Mouse (Mus musculus): Measurements from ENCODE around the gene Usp20. TPM values are rescaled to one million over a fixed set of nuclear protein-coding genes. Genes with fewer than 3 reads are reported as not detected.
A peak's percentile ranks its signal among the peaks of the same experiment; 100 is the strongest.

Usp20 gene
- total and polyA plus RNA-seq, 3 experiments: 3.4 to 13.8 (median 12.0) TPM

GRCm38 (mm10) chr2:31023940-31024339 is 41.9 kb downstream of the Usp20 start:
- Histone ChIP-seq H3K79me2 (replicated peaks; ENCODE audit: control insufficient read depth, extremely low read depth, insufficient read depth, poor library complexity, severe bottlenecking) (no peaks in the 10 kb centered on the region), H3K9ac (ENCODE audit: insufficient read depth, low read depth) (no peak overlapping the region), H3K4me2 (ENCODE audit: insufficient read depth, low read depth, poor library complexity, severe bottlenecking) (no peak overlapping the region), H3K27me3 (replicated peaks) (no peaks in the 10 kb centered on the region), H3K4me3 (replicated peaks in 1 of 3; ENCODE audit: low read depth in 2 of 3, low read length in 2 of 3, poor library complexity in 1 of 3) (no peak overlapping the region), H3K36me3 (replicated peaks in 1 of 2; ENCODE audit: control insufficient read depth in 1 of 2, insufficient read depth in 1 of 2, low read length in 1 of 2) (peaks cover 50 to 82% of the 10 kb centered on the region in 2 experiments), H3K4me1 (ENCODE audit: control insufficient read depth in 1 of 2, insufficient read depth in 2 of 2) (peaks cover 13 to 47% of the 10 kb centered on the region in 2 experiments; a peak in 3 of 4 replicates), H3K9me3 (replicated peaks; ENCODE audit: low read length) (no peaks in the 10 kb centered on the region), H3K27ac (ENCODE audit: insufficient read depth, low read depth) (no peak overlapping the region)
- dilution Hi-C loops (cut with MboI; ENCODE audit: extremely low pct_ligation_motif_present, extremely low pct_unique_long_range_greater_than_20kb, low sequenced_read_pairs): no loop called here
- in situ Hi-C loops (cut with MboI; ENCODE audit: low pct_ligation_motif_present, low pct_unique_long_range_greater_than_20kb, low sequenced_read_pairs): loop anchor here (10.0 to 25.0 kb wide), 2 partner anchors 121 to 263 kb away; partner anchors contain the start of gene Fnbp1
- TF ChIP-seq NRF1 (IDR thresholded peaks at IDR 0.05; ENCODE audit: low read depth, low read length): no peak
- no peak for TF ChIP-seq CHD2 (IDR thresholded peaks at IDR 0.05; ENCODE audit: low read length)
- TF ChIP-seq SIN3A (IDR thresholded peaks at IDR 0.05; ENCODE audit: low read length): no peak
- TF ChIP-seq NELFE (IDR thresholded peaks at IDR 0.05; ENCODE audit: low read depth, low read length): no peak
- TF ChIP-seq EP300 (IDR thresholded peaks at IDR 0.05; ENCODE audit: low read length): no peak
- no peak for TF ChIP-seq JUN (IDR thresholded peaks at IDR 0.05; ENCODE audit: insufficient read depth, low read depth, low read length)
- TF ChIP-seq USF2 (conservative IDR thresholded peaks at IDR 0.05; ENCODE audit: low read depth, low read length): no peak
- TF ChIP-seq GABPA (IDR thresholded peaks at IDR 0.05; ENCODE audit: insufficient replicate concordance, low read depth, low read length): no peak
- no peak; the same call in 1 of the 2 replicates for TF ChIP-seq POLR2A (IDR thresholded peaks at IDR 0.05; ENCODE audit: low read depth, low read length)
- no peak for TF ChIP-seq MAFK (IDR thresholded peaks at IDR 0.05; ENCODE audit: insufficient replicate concordance, low read length)
- TF ChIP-seq SMC3 (IDR thresholded peaks at IDR 0.05; ENCODE audit: low read depth, low read length): no peak
- TF ChIP-seq POLR2AphosphoS2 (IDR thresholded peaks at IDR 0.05; ENCODE audit: low read depth, low read length): no peak
- no peak for DNase-seq (ENCODE audit: extremely low read depth)

DNA sequence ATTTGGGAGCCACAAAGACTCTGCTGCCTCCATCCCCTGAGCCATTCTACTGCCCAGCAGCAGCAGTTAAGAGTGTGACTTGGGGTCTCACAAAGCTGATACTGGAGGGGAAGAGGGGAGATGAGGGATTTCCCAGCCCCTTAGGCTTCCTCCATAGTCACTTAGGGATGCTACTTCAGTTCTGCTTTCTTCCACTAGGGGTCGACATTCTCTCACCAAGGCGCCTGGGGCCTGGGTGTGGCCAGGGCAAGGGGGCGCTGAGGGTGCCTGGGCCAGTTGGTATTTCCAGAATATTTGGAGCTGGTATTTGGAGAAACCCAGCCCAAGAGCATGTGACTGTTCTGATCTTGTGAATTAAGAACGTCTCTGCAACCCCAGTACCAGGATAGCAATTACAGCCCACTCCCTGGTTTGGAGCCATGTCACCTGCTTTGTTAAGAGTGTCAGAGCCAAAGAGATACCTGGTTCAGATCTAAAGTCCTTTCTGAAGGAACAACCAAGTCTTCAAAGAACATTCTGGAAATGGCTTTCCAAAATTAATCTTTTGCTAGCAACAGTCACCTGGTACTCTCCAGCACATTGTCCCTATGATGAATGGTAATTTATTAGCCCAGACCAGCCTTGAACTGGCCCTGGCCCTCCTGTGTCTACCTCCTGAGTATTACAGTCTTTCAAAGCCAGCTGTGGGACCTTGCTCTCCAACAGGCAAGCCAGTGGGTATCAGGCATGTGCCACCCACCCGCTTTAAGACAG is 42.7 kb downstream of the Usp20 start:
- no peak overlapping the region for H3K4me2 ChIP-seq (ENCODE audit: insufficient read depth, low read depth, poor library complexity, severe bottlenecking)
- H3K9me3 ChIP-seq (replicated peaks; ENCODE audit: low read length): no peaks in the 10 kb centered on the region
- H3K27me3 ChIP-seq (replicated peaks): no peaks in the 10 kb centered on the region
- H3K27ac ChIP-seq (ENCODE audit: insufficient read depth, low read depth): peak overlapping the region; percentile 46
- peaks cover 47 to 80% of the 10 kb centered on the region in 2 experiments for H3K36me3 ChIP-seq (replicated peaks in 1 of 2; ENCODE audit: control insufficient read depth in 1 of 2, insufficient read depth in 1 of 2, low read length in 1 of 2)
- H3K4me3 ChIP-seq (replicated peaks in 1 of 3; ENCODE audit: low read depth in 2 of 3, low read length in 2 of 3, poor library complexity in 1 of 3): no peak overlapping the region
- no peak overlapping the region for H3K9ac ChIP-seq (ENCODE audit: insufficient read depth, low read depth)
- DNase-seq (ENCODE audit: extremely low read depth): peak; percentile 70
- in situ Hi-C loops (cut with MboI; ENCODE audit: low pct_ligation_motif_present, low pct_unique_long_range_greater_than_20kb, low sequenced_read_pairs) (loop anchor here (10.0 to 25.0 kb wide), 2 partner anchors 120 to 263 kb away; partner anchors contain the start of gene Fnbp1), dilution Hi-C loops (cut with MboI; ENCODE audit: extremely low pct_ligation_motif_present, extremely low pct_unique_long_range_greater_than_20kb, low sequenced_read_pairs) (no loop called here)
- H3K4me1 ChIP-seq (ENCODE audit: control insufficient read depth in 1 of 2, insufficient read depth in 2 of 2): peaks cover 13 to 56% of the 10 kb centered on the region in 2 experiments; a peak in 3 of 4 replicates
- no peaks in the 10 kb centered on the region for H3K79me2 ChIP-seq (replicated peaks; ENCODE audit: control insufficient read depth, extremely low read depth, insufficient read depth, poor library complexity, severe bottlenecking)
- TF ChIP-seq TCF12 (IDR thresholded peaks at IDR 0.05; ENCODE audit: low read depth, low read length): no peak
- no peak for TF ChIP-seq USF1 (IDR thresholded peaks at IDR 0.05; ENCODE audit: low read depth, low read length)
- no peak for TF ChIP-seq NELFE (IDR thresholded peaks at IDR 0.05; ENCODE audit: low read depth, low read length)
- TF ChIP-seq SIN3A (IDR thresholded peaks at IDR 0.05; ENCODE audit: low read length): no peak
- no peak for TF ChIP-seq TBP (conservative IDR thresholded peaks at IDR 0.05; ENCODE audit: low read depth, low read length)
- TF ChIP-seq MEF2A (IDR thresholded peaks at IDR 0.05; ENCODE audit: borderline replicate concordance, low read depth, low read length): no peak
- no peak for TF ChIP-seq JUND (conservative IDR thresholded peaks at IDR 0.05; ENCODE audit: low read depth, low read length)
- TF ChIP-seq POLR2AphosphoS2 (IDR thresholded peaks at IDR 0.05; ENCODE audit: low read depth, low read length): 0 out of 2 replicates have a peak, but pooled peaks have one; percentile 50
- no peak for TF ChIP-seq MYC (IDR thresholded peaks at IDR 0.05; ENCODE audit: low read depth, low read length)
- no peak for TF ChIP-seq UBTF (IDR thresholded peaks at IDR 0.05; ENCODE audit: low read depth, low read length)
- 0 out of 2 replicates have a peak, but pooled peaks have one; percentile 16 for TF ChIP-seq NRF1 (IDR thresholded peaks at IDR 0.05; ENCODE audit: low read depth, low read length)
- TF ChIP-seq POLR2A (IDR thresholded peaks at IDR 0.05; ENCODE audit: low read depth, low read length): peak; percentile 37
- no peak for TF ChIP-seq GABPA (IDR thresholded peaks at IDR 0.05; ENCODE audit: insufficient replicate concordance, low read depth, low read length)
- TF ChIP-seq USF2 (conservative IDR thresholded peaks at IDR 0.05; ENCODE audit: low read depth, low read length): no peak
- no peak for TF ChIP-seq ETS1 (conservative IDR thresholded peaks at IDR 0.05; ENCODE audit: low read depth, low read length)
- peak; percentile 18; the same call in 1 of the 2 replicates for TF ChIP-seq CHD2 (IDR thresholded peaks at IDR 0.05; ENCODE audit: low read length)
- no peak for TF ChIP-seq E2F4 (IDR thresholded peaks at IDR 0.05; ENCODE audit: insufficient replicate concordance, low read depth, low read length)
- TF ChIP-seq ZMIZ1 (IDR thresholded peaks at IDR 0.05; ENCODE audit: low read depth, low read length): peak; percentile 43; the same call in 1 of the 2 replicates
- TF ChIP-seq CTCF (conservative IDR thresholded peaks at IDR 0.05 in 1 of 2, IDR thresholded peaks at IDR 0.05 in 1 of 2; ENCODE audit: low read depth in 2 of 2, low read length in 2 of 2): peak; percentile 96 to 97
- TF ChIP-seq MAX (IDR thresholded peaks at IDR 0.05; ENCODE audit: low read length): no peak
- no peak for TF ChIP-seq KAT2A (IDR thresholded peaks at IDR 0.05; ENCODE audit: insufficient replicate concordance, low read length)
- TF ChIP-seq MAZ (IDR thresholded peaks at IDR 0.05; ENCODE audit: low read depth, low read length): no peak
- peak; percentile 92 for TF ChIP-seq SMC3 (IDR thresholded peaks at IDR 0.05; ENCODE audit: low read depth, low read length)
- peak; percentile 92 for TF ChIP-seq RAD21 (IDR thresholded peaks at IDR 0.05; ENCODE audit: low read depth, low read length)
- TF ChIP-seq ZNF384 (IDR thresholded peaks at IDR 0.05; ENCODE audit: low read depth, low read length): no peak
- TF ChIP-seq ZC3H11A (IDR thresholded peaks at IDR 0.05; ENCODE audit: low read depth, low read length): peak; percentile 72

Measured in CH12.LX (cell line).